Mouse (Mus musculus): Measurements from ENCODE around the gene Cdh22. TPM values are rescaled to one million over a fixed set of nuclear protein-coding genes. Genes with fewer than 3 reads are reported as not detected.
A peak's percentile ranks its signal among the peaks of the same experiment; 100 is the strongest.

Gene Cdh22
- total and polyA plus RNA-seq, 2 experiments from 2014 or later, result 19.2 to 47.3 TPM

- Histone ChIP-seq H3K9ac (replicated peaks; ENCODE audit: low read length) (no peak overlapping the region), H3K4me2 (ENCODE audit: low read depth, low read length) (no peak overlapping the region), H3K9me3 (ENCODE audit: low read length) (no peaks in the 10 kb centered on the region), H3K36me3 (ENCODE audit: insufficient read depth, low read length) (no peaks in the 10 kb centered on the region), H3K4me3 (ENCODE audit: low read length) (no peak overlapping the region), H3K4me1 (ENCODE audit: insufficient read depth, low read length) (peaks cover 21% of the 10 kb centered on the region), H3K27me3 (ENCODE audit: insufficient read depth, low read length) (peaks cover 5% of the 10 kb centered on the region; the same call in 1 of the 2 replicates), H3K27ac (no peak overlapping the region)
- no peak for DNase-seq (ENCODE audit: low spot score)
- no peak for TF ChIP-seq CTCF (IDR thresholded peaks at IDR 0.05; ENCODE audit: low read depth)
- 73% methylated on average over 7 of the region's 7 CpGs for WGBS
- ATAC-seq, result no peak
These were observed 7.1 kb upstream of the Cdh22 start for GRCm38 (mm10) chr2:165241786-165242185.

- no peak overlapping the region for H3K27ac ChIP-seq
- TF ChIP-seq CTCF (IDR thresholded peaks at IDR 0.05; ENCODE audit: low read depth), result no peak
- peaks cover 5% of the 10 kb centered on the region for H3K27me3 ChIP-seq (ENCODE audit: insufficient read depth, low read length)
- no peak overlapping the region for H3K4me2 ChIP-seq (ENCODE audit: low read depth, low read length)
- H3K36me3 ChIP-seq (ENCODE audit: insufficient read depth, low read length), result no peaks in the 10 kb centered on the region
- WGBS, result 42% methylated on average over 8 of the region's 8 CpGs
- H3K9ac ChIP-seq (replicated peaks; ENCODE audit: low read length), result no peak overlapping the region
- no peak overlapping the region for H3K4me3 ChIP-seq (ENCODE audit: low read length)
- H3K4me1 ChIP-seq (ENCODE audit: insufficient read depth, low read length), result peaks cover 21% of the 10 kb centered on the region
- no peaks in the 10 kb centered on the region for H3K9me3 ChIP-seq (ENCODE audit: low read length)
- ATAC-seq (no peak), DNase-seq (ENCODE audit: low spot score) (no peak)
These were observed 5.7 kb upstream of the Cdh22 start for GRCm38 (mm10) chr2:165240371-165240770.

GRCm38 (mm10) chr2:165239533-165240144, 5.0 kb upstream of the Cdh22 start:
- ATAC-seq (no peak), DNase-seq (ENCODE audit: low spot score) (no peak)
- Histone ChIP-seq H3K4me1 (ENCODE audit: insufficient read depth, low read length) (peaks cover 21% of the 10 kb centered on the region), H3K4me3 (ENCODE audit: low read length) (no peak overlapping the region), H3K36me3 (ENCODE audit: insufficient read depth, low read length) (no peaks in the 10 kb centered on the region), H3K27ac (no peak overlapping the region), H3K4me2 (ENCODE audit: low read depth, low read length) (no peak overlapping the region), H3K27me3 (ENCODE audit: insufficient read depth, low read length) (peaks cover 5% of the 10 kb centered on the region), H3K9me3 (ENCODE audit: low read length) (no peaks in the 10 kb centered on the region), H3K9ac (replicated peaks; ENCODE audit: low read length) (no peak overlapping the region)
- 32% methylated on average over 15 of the region's 15 CpGs for whole genome bisulfite sequencing
- no peak for TF ChIP-seq CTCF (IDR thresholded peaks at IDR 0.05; ENCODE audit: low read depth)

- 13% methylated on average over 12 of the region's 12 CpGs for WGBS
- H3K4me2 ChIP-seq (ENCODE audit: low read depth, low read length), result no peak overlapping the region
- no peak overlapping the region for H3K27ac ChIP-seq
- no peak overlapping the region for H3K4me3 ChIP-seq (ENCODE audit: low read length)
- no peaks in the 10 kb centered on the region for H3K36me3 ChIP-seq (ENCODE audit: insufficient read depth, low read length)
- ATAC-seq, result no peak
- H3K4me1 ChIP-seq (ENCODE audit: insufficient read depth, low read length), result peaks cover 23% of the 10 kb centered on the region
- peak; percentile 33 for DNase-seq (ENCODE audit: low spot score)
- peaks cover 5% of the 10 kb centered on the region for H3K27me3 ChIP-seq (ENCODE audit: insufficient read depth, low read length)
- H3K9ac ChIP-seq (replicated peaks; ENCODE audit: low read length), result no peak overlapping the region
- TF ChIP-seq CTCF (IDR thresholded peaks at IDR 0.05; ENCODE audit: low read depth), result no peak
- H3K9me3 ChIP-seq (ENCODE audit: low read length), result no peaks in the 10 kb centered on the region
These were observed 3.9 kb upstream of the Cdh22 start for GRCm38 (mm10) chr2:165238416-165239145.

GRCm38 (mm10) chr2:165234291-165234612, 401 bp downstream of the Cdh22 start:
- H3K4me3 ChIP-seq (ENCODE audit: low read length), result peak overlapping the region; percentile 63
- H3K9me3 ChIP-seq (ENCODE audit: low read length), result no peaks in the 10 kb centered on the region
- H3K9ac ChIP-seq (replicated peaks; ENCODE audit: low read length), result peak overlapping the region; percentile 75
- peak; percentile 44 for ATAC-seq
- H3K4me2 ChIP-seq (ENCODE audit: low read depth, low read length), result peak overlapping the region; percentile 79
- H3K27ac ChIP-seq, result peak overlapping the region; percentile 73
- whole genome bisulfite sequencing, result 0% methylated on average over 21 of the region's 41 CpGs
- peaks cover 3% of the 10 kb centered on the region; the same call in 1 of the 2 replicates for H3K4me1 ChIP-seq (ENCODE audit: insufficient read depth, low read length)
- DNase-seq (ENCODE audit: low spot score), result no peak
- no peaks in the 10 kb centered on the region; the same call in 1 of the 2 replicates for H3K27me3 ChIP-seq (ENCODE audit: insufficient read depth, low read length)
- no peak for TF ChIP-seq CTCF (IDR thresholded peaks at IDR 0.05; ENCODE audit: low read depth)
- H3K36me3 ChIP-seq (ENCODE audit: insufficient read depth, low read length), result no peaks in the 10 kb centered on the region

GRCm38 (mm10) chr2:165233491-165234290, 962 bp downstream of the Cdh22 start:
- Histone ChIP-seq H3K27ac (peak overlapping the region; percentile 73), H3K27me3 (ENCODE audit: insufficient read depth, low read length) (no peaks in the 10 kb centered on the region; the same call in 1 of the 2 replicates)

More at GRCm38 (mm10) chr2:165233491-165234290, 962 bp downstream of the Cdh22 start:
- Histone ChIP-seq H3K4me2 (ENCODE audit: low read depth, low read length) (peak overlapping the region; percentile 79), H3K9me3 (ENCODE audit: low read length) (no peaks in the 10 kb centered on the region), H3K9ac (replicated peaks; ENCODE audit: low read length) (peak overlapping the region; percentile 75), H3K36me3 (ENCODE audit: insufficient read depth, low read length) (no peaks in the 10 kb centered on the region), H3K4me1 (ENCODE audit: insufficient read depth, low read length) (peaks cover 3% of the 10 kb centered on the region; the same call in 1 of the 2 replicates), H3K4me3 (ENCODE audit: low read length) (peak overlapping the region; percentile 63)
- peak; percentile 61 for TF ChIP-seq CTCF (IDR thresholded peaks at IDR 0.05; ENCODE audit: low read depth)
- DNase-seq (ENCODE audit: low spot score) (peak; percentile 68), ATAC-seq (peak; percentile 13; the same call in 1 of the 2 replicates)
- 1% methylated on average over 79 of the region's 82 CpGs for WGBS

All from hindbrain, postnatal 0 days (tissue).